Mouse (Mus musculus) ES-Bruce4 (cell line): Measurements from ENCODE around the gene Trhde. TPM values are rescaled to one million over a fixed set of nuclear protein-coding genes. Genes with fewer than 3 reads are reported as not detected.
A peak's percentile ranks its signal among the peaks of the same experiment; 100 is the strongest.

Experiments used
- H3K27ac ChIP-seq: 2 replicates; pipeline ENCODE4 v1.5.1; 2012; ENCODE audit warnings: low read length, inconsistent platforms; ENCODE audit not compliant: insufficient read depth
- H3K27me3 ChIP-seq: 2 replicates; pipeline ENCODE4 v1.6.1; 2012; ENCODE audit warnings: mild to moderate bottlenecking, low read length, inconsistent platforms; ENCODE audit not compliant: control insufficient read depth, poor library complexity, insufficient read depth, severe bottlenecking
- H3K36me3 ChIP-seq: 2 replicates; pipeline ENCODE4 v1.6.1; 2012; ENCODE audit warnings: inconsistent platforms, mild to moderate bottlenecking, low read length, moderate library complexity; ENCODE audit not compliant: control insufficient read depth, poor library complexity, insufficient read depth, severe bottlenecking
- H3K4me1 ChIP-seq: one replicate; pipeline ENCODE4 v1.8.1; 2011; ENCODE audit warnings: low read length; ENCODE audit not compliant: control insufficient read depth, insufficient read depth
- H3K4me3 ChIP-seq: 2 replicates; pipeline ENCODE4 v1.5.1; 2011; ENCODE audit warnings: low read depth, mild to moderate bottlenecking, low read length
- H3K9ac ChIP-seq: 2 replicates; pipeline ENCODE4 v1.6.1; 2012; ENCODE audit warnings: low read depth, mild to moderate bottlenecking, inconsistent platforms; ENCODE audit not compliant: poor library complexity, severe bottlenecking
- H3K9me3 ChIP-seq: replicated peaks from 2 replicates; pipeline ENCODE4 v1.6.1; 2012; ENCODE audit warnings: mild to moderate bottlenecking, low read length, inconsistent platforms; ENCODE audit not compliant: control insufficient read depth, poor library complexity, insufficient read depth, severe bottlenecking
- CTCF ChIP-seq: IDR thresholded peaks from one replicate; pipeline ENCODE4 v1.8.1; 2011; ENCODE audit warnings: low read depth, low read length
- EP300 ChIP-seq: IDR thresholded peaks from 2 replicates; pipeline ENCODE4 v1.6.1; 2011; ENCODE audit warnings: low read depth, low read length; ENCODE audit not compliant: insufficient read depth
- POLR2A ChIP-seq: IDR thresholded peaks from one replicate; pipeline ENCODE4 v1.8.1; 2011; ENCODE audit warnings: low read length; ENCODE audit not compliant: insufficient read depth
- polyA plus RNA-seq: library from polyadenylated mRNA; stranded (reverse); fragments of >200 nt; gene quantifications from 2 replicates; pipeline ENCODE4 v1.2.4, GENCODE M21; 2011; ENCODE audit warnings: low read depth; ENCODE audit not compliant: missing spikeins, insufficient read depth, insufficient read length

Gene Trhde
- polyA plus RNA-seq, 1 experiment: not detected

- no peak overlapping the region for H3K9ac ChIP-seq
- H3K36me3 ChIP-seq: no peaks in the 10 kb centered on the region
- peak overlapping the region; percentile 56 for H3K4me3 ChIP-seq
- H3K27ac ChIP-seq: no peak overlapping the region
- H3K4me1 ChIP-seq: no peaks in the 10 kb centered on the region
- H3K27me3 ChIP-seq: peaks cover 21% of the 10 kb centered on the region
- TF ChIP-seq CTCF: no peak
- no peak for TF ChIP-seq EP300
- TF ChIP-seq POLR2A: no peak
- H3K9me3 ChIP-seq: no peaks in the 10 kb centered on the region
These were observed 498 bp downstream of the Trhde start for GRCm38 (mm10) chr10:114801457-114802160.

- H3K27me3 ChIP-seq: peaks cover 21% of the 10 kb centered on the region
- H3K9me3 ChIP-seq: no peaks in the 10 kb centered on the region
- no peak overlapping the region for H3K9ac ChIP-seq
- no peak overlapping the region for H3K27ac ChIP-seq
- no peaks in the 10 kb centered on the region for H3K36me3 ChIP-seq
- H3K4me3 ChIP-seq: peak overlapping the region; percentile 56
- TF ChIP-seq POLR2A (no peak), EP300 (no peak), CTCF (no peak)
- H3K4me1 ChIP-seq: no peaks in the 10 kb centered on the region
These were observed 1.5 kb downstream of the Trhde start for GRCm38 (mm10) chr10:114800331-114801304.

- H3K9me3 ChIP-seq: no peaks in the 10 kb centered on the region
- no peak overlapping the region for H3K4me3 ChIP-seq
- H3K36me3 ChIP-seq: no peaks in the 10 kb centered on the region
- H3K27ac ChIP-seq: no peak overlapping the region
- H3K9ac ChIP-seq: no peak overlapping the region
- no peaks in the 10 kb centered on the region for H3K4me1 ChIP-seq
- TF ChIP-seq CTCF (no peak), POLR2A (no peak), EP300 (no peak)
- H3K27me3 ChIP-seq: peaks cover 21% of the 10 kb centered on the region
These were observed 2.6 kb downstream of the Trhde start for GRCm38 (mm10) chr10:114799481-114799880.

GRCm38 (mm10) chr10:114798788-114799187 is 3.3 kb downstream of the Trhde start:
- Histone ChIP-seq H3K4me1 (no peaks in the 10 kb centered on the region), H3K9ac (no peak overlapping the region), H3K9me3 (no peaks in the 10 kb centered on the region), H3K27ac (no peak overlapping the region), H3K4me3 (no peak overlapping the region), H3K36me3 (no peaks in the 10 kb centered on the region), H3K27me3 (peaks cover 19% of the 10 kb centered on the region)
- no peak for TF ChIP-seq POLR2A
- TF ChIP-seq EP300: no peak
- no peak for TF ChIP-seq CTCF

GRCm38 (mm10) chr10:114798218-114798617 is 3.9 kb downstream of the Trhde start:
- Histone ChIP-seq H3K9me3 (no peaks in the 10 kb centered on the region), H3K27me3 (peaks cover 19% of the 10 kb centered on the region), H3K9ac (no peak overlapping the region), H3K4me1 (no peaks in the 10 kb centered on the region), H3K27ac (no peak overlapping the region), H3K36me3 (no peaks in the 10 kb centered on the region), H3K4me3 (no peak overlapping the region)
- TF ChIP-seq EP300 (no peak), POLR2A (no peak), CTCF (no peak)
